Mouse (Mus musculus): ENCODE measurements around the gene Eci1.

- no peak for TF ChIP-seq CTCF (IDR thresholded peaks at IDR 0.05; ENCODE audit: extremely low read depth, insufficient read depth, low read length)
- TF ChIP-seq POLR2A (IDR thresholded peaks at IDR 0.05; ENCODE audit: extremely low read depth, insufficient read depth, low read length), result no peak
Observed at GRCm38 (mm10) chr17:24388711-24389110, 37.7 kb upstream of the Eci1 start.

All from cortical plate, adult 2 months (tissue).